In genomic region chr17:15656881-15657607, GRCm38 (mm10) we compare ENCODE assay signal across 8 mouse cellular contexts. TPM values are rescaled to one million over a fixed set of nuclear protein-coding genes. Genes with fewer than 3 reads are reported as not detected.
DNase-seq lines count a peak whose midpoint lies in the region; ATAC-seq and TF ChIP-seq lines count a peak whose summit lies in the region.

No protein-coding gene starts in this region.

- H3K4me3 ChIP-seq in heart, adult 2 months, result no peak overlapping the region
- no peak overlapping the region for H3K4me3 ChIP-seq in kidney, embryonic 14.5 days (ENCODE audit: low read length)

- H3K4me1 ChIP-seq in heart, adult 2 months (ENCODE audit: control insufficient read depth, insufficient read depth, low read length), result peaks cover 3% of the 10 kb centered on the region; the same call in 1 of the 2 replicates
- H3K4me1 ChIP-seq in kidney, embryonic 14.5 days (ENCODE audit: control insufficient read depth, insufficient read depth, low read length), result no peaks in the 10 kb centered on the region

- no peak overlapping the region for H3K27ac ChIP-seq in heart, adult 2 months
- H3K27ac ChIP-seq in kidney, embryonic 14.5 days (ENCODE audit: low read depth, low read length), result no peak overlapping the region; the same call in 1 of the 2 replicates

- no peak for TF ChIP-seq POLR2A in heart, adult 2 months (IDR thresholded peaks at IDR 0.05; ENCODE audit: insufficient read depth, low read depth, low read length)

- WGBS in heart, adult 2 months, result 24% methylated on average over 6 of the region's 6 CpGs
- 12% methylated on average over 6 of the region's 6 CpGs for WGBS in kidney, embryonic 14.5 days

- no peak for TF ChIP-seq EP300 in heart, adult 2 months (IDR thresholded peaks at IDR 0.05; ENCODE audit: insufficient read depth, low read depth, low read length)

- H3K9me3 ChIP-seq in kidney, embryonic 14.5 days (ENCODE audit: control insufficient read depth, low read length), result no peaks in the 10 kb centered on the region

- ATAC-seq in kidney, embryonic 14.5 days (ENCODE audit: low FRiP score, low TSS enrichment), result peak; percentile 94

- H3K36me3 ChIP-seq in heart, adult 2 months (ENCODE audit: control insufficient read depth, insufficient read depth, low read length), result no peaks in the 10 kb centered on the region
- no peaks in the 10 kb centered on the region for H3K36me3 ChIP-seq in kidney, embryonic 14.5 days (ENCODE audit: control insufficient read depth, insufficient read depth, low read length)

- 0 out of 2 replicates have a peak overlapping the region, but pooled peaks have one; percentile 27 for H3K4me2 ChIP-seq in kidney, embryonic 14.5 days (replicated peaks; ENCODE audit: low read depth, low read length)

- no peak overlapping the region for H3K9ac ChIP-seq in heart, adult 2 months (ENCODE audit: low read depth, low read length)
- H3K9ac ChIP-seq in kidney, embryonic 14.5 days (ENCODE audit: low read depth, low read length), result no peak overlapping the region

- intact Hi-C loops in gastrocnemius, postnatal 14 days (cut with DNase I; ENCODE audit: low total_unique reads), result no loop called here
- intact Hi-C loops in gastrocnemius, postnatal 36 days (cut with DNase I), result no loop called here
- intact Hi-C loops in heart, adult 2 months (cut with DNase I), result loop anchor here (5.0 kb wide), 1 partner anchor 45 kb away; the partner anchor contains the start of gene Chd1

- H3K79me2 ChIP-seq in heart, adult 2 months (replicated peaks; ENCODE audit: control insufficient read depth, insufficient read depth, low read length), result no peaks in the 10 kb centered on the region

- DNase-seq in gastrocnemius, postnatal 14 days, result peak; percentile 9
- no peak for DNase-seq in gastrocnemius, postnatal 36 days
- peak; percentile 34 to 40 for DNase-seq in heart, adult 2 months
- peak; percentile 25 for DNase-seq in lung, postnatal 14 days
- peak; percentile 25 for DNase-seq in yolk sac, embryonic 10.5 days (ENCODE audit: low spot score)
- no peak for DNase-seq in spleen, postnatal 36 days (ENCODE audit: low spot score in 2 of 2)
- DNase-seq in frontal cortex, postnatal 14 days (ENCODE audit: low spot score in 2 of 2), result no peak

- no peak for TF ChIP-seq CTCF in heart, adult 2 months (IDR thresholded peaks at IDR 0.05)

- no peaks in the 10 kb centered on the region for H3K27me3 ChIP-seq in heart, adult 2 months (ENCODE audit: control insufficient read depth, insufficient read depth, low read length)
- H3K27me3 ChIP-seq in kidney, embryonic 14.5 days (ENCODE audit: control insufficient read depth, insufficient read depth, low read length), result no peaks in the 10 kb centered on the region

RNA-seq across cellular contexts. Expression of gene Chd1, which starts 47.7 kb away (rescaled TPM):
- total RNA-seq in gastrocnemius, postnatal 14 days (2021), result 10 to 100 TPM; 14.7 to 15.2 TPM
- total RNA-seq in gastrocnemius, postnatal 36 days (2021), result 10 to 100 TPM; 11.4 to 11.7 TPM
- total RNA-seq in heart, adult 2 months (2021), result 10 to 100 TPM; 19.9 to 20.7 TPM
- 1.6 and 2.9 TPM in 2 replicates for polyA plus RNA-seq in heart, adult 2 months (2012; rRNA removed)
- 40.5 and 49.4 TPM in 2 replicates for polyA plus RNA-seq in kidney, embryonic 14.5 days (2014; fragmentation: Nextera tagmentation; extraction: Ambion mirVana)

Comparison
In these comparisons a context has a peak if more than half of its experiments do, and no peak if none do; other contexts are left out.
1. DNase-seq: peak in gastrocnemius, postnatal 14 days (single experiment), heart, adult 2 months (2 of 2), lung, postnatal 14 days (single experiment) and yolk sac, embryonic 10.5 days (single experiment); none in gastrocnemius, postnatal 36 days (0 of 2), spleen, postnatal 36 days (0 of 2) and frontal cortex, postnatal 14 days (0 of 2).